Mouse (Mus musculus): Measurements from ENCODE around the gene Hnrnpa0. TPM values are rescaled to one million over a fixed set of nuclear protein-coding genes. Genes with fewer than 3 reads are reported as not detected.

The Hnrnpa0 gene
- polyA plus RNA-seq, 1 experiment from 2014 or later = 56.9 TPM

DNA sequence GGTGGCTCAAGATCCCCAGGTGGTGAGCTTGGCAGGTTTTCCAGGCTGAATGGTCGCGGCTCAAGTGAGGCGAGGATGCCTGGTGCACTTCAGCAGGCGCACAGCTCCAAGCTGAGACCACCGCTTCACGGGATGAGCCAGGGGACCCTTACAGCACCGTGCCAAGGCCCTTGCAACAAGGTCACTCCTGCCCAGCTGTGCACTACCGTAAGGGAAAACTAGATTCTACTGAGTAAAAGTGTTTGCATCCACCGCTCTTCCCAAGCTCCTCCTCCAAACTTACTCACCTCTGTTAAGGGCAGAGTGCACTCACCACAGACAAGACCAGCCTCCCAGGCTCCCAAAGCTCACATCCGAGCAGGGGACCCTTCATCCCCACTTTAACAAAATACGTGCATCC is 44.8 kb downstream of the Hnrnpa0 start:
- Histone ChIP-seq H3K27ac (no peak overlapping the region), H3K9me3 (ENCODE audit: control insufficient read depth, low read length) (no peaks in the 10 kb centered on the region)
- 88% methylated on average over 11 of the region's 11 CpGs for WGBS

DNA sequence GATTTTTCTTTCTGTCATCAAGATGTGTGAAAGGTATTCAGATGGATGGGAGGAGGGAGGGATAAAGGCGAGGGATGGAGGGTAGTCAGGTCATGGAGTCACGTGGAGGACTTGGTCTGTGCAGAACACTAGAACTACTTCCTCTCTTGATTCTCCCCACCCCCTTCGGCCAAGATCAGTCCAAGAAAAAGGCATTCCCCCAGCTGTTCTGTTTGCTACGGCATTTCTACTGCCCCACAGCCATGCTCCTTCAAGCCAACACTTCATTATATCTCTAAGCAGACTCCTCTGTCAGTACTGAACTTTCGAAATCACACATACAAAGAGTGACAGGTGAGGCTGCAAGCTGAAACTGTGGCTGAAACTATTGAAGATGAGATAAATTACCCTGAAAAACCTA is 45.3 kb downstream of the Hnrnpa0 start:
- ATAC-seq (ENCODE audit: low FRiP score) = no peak
- no peak for DNase-seq (ENCODE audit: low spot score)
- Histone ChIP-seq H3K9ac (no peak overlapping the region), H3K36me3 (replicated peaks; ENCODE audit: control insufficient read depth, insufficient read depth) (peaks cover 26% of the 10 kb centered on the region), H3K27me3 (ENCODE audit: control insufficient read depth, insufficient read depth, low read length) (no peaks in the 10 kb centered on the region), H3K4me2 (replicated peaks) (no peak overlapping the region), H3K4me3 (replicated peaks; ENCODE audit: low read length) (no peak overlapping the region), H3K9me3 (ENCODE audit: control insufficient read depth, low read length) (no peaks in the 10 kb centered on the region), H3K4me1 (replicated peaks; ENCODE audit: control insufficient read depth, insufficient read depth, low read length) (no peaks in the 10 kb centered on the region), H3K27ac (no peak overlapping the region)
- 78% methylated on average over 5 of the region's 5 CpGs for WGBS

More for the DNA sequence above, 44.8 kb downstream of the Hnrnpa0 start:
- peaks cover 26% of the 10 kb centered on the region for H3K36me3 ChIP-seq (replicated peaks; ENCODE audit: control insufficient read depth, insufficient read depth)
- no peak overlapping the region for H3K4me3 ChIP-seq (replicated peaks; ENCODE audit: low read length)
- H3K9ac ChIP-seq = no peak overlapping the region
- no peak for DNase-seq (ENCODE audit: low spot score)
- H3K27me3 ChIP-seq (ENCODE audit: control insufficient read depth, insufficient read depth, low read length) = no peaks in the 10 kb centered on the region
- no peak for ATAC-seq (ENCODE audit: low FRiP score)
- no peak overlapping the region for H3K4me2 ChIP-seq (replicated peaks)
- no peaks in the 10 kb centered on the region for H3K4me1 ChIP-seq (replicated peaks; ENCODE audit: control insufficient read depth, insufficient read depth, low read length)

DNA sequence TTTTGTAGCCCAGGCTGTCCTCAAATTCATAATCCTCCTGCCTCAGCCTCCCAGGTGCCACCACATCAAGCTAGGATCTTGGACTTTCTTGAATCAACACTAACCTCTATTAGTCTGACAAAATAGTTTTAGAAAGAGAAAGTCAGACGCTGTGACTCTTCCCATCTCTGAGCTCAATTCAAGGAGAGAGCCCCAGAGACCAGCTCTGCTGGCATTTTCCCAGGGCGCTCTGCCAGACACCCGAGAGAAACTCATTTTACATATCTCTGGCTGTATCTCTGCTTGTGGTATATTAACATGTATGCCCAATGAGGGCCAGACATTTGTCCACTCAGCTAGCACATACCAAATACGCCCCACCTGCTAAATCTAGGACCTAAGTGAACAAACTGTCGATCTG is 50.0 kb downstream of the Hnrnpa0 start:
- Histone ChIP-seq H3K9me3 (ENCODE audit: control insufficient read depth, low read length) (no peaks in the 10 kb centered on the region), H3K27me3 (ENCODE audit: control insufficient read depth, insufficient read depth, low read length) (no peaks in the 10 kb centered on the region), H3K9ac (no peak overlapping the region), H3K4me3 (replicated peaks; ENCODE audit: low read length) (no peak overlapping the region), H3K36me3 (replicated peaks; ENCODE audit: control insufficient read depth, insufficient read depth) (peaks cover 9% of the 10 kb centered on the region; the same call in 1 of the 2 replicates), H3K27ac (no peak overlapping the region), H3K4me1 (replicated peaks; ENCODE audit: control insufficient read depth, insufficient read depth, low read length) (no peaks in the 10 kb centered on the region), H3K4me2 (replicated peaks) (no peak overlapping the region)
- ATAC-seq (ENCODE audit: low FRiP score) (no peak), DNase-seq (ENCODE audit: low spot score) (no peak)
- WGBS = 78% methylated on average over 5 of the region's 5 CpGs

Other genes with a start within 250 kb of the Hnrnpa0 start
- gene Spock1, start 220.2 kb downstream of the Hnrnpa0 start, polyA plus RNA-seq (2014; fragmentation: Nextera tagmentation; extraction: Ambion mirVana) = 104 and 118 TPM in 2 replicates
- gene Klhl3, start 15.0 kb downstream of the Hnrnpa0 start, polyA plus RNA-seq (2014; fragmentation: Nextera tagmentation; extraction: Ambion mirVana) = 10.8 and 11.9 TPM in 2 replicates
- gene Idnk, start 29.1 kb upstream of the Hnrnpa0 start, polyA plus RNA-seq (2014; fragmentation: Nextera tagmentation; extraction: Ambion mirVana) = 53.4 and 63.2 TPM in 2 replicates
- 120 and 149 TPM in 2 replicates for gene Ubqln1, start 87.1 kb upstream of the Hnrnpa0 start, polyA plus RNA-seq (2014; fragmentation: Nextera tagmentation; extraction: Ambion mirVana)
- 25.6 and 29.9 TPM in 2 replicates for gene Gkap1, start 147.1 kb upstream of the Hnrnpa0 start, polyA plus RNA-seq (2014; fragmentation: Nextera tagmentation; extraction: Ambion mirVana)
- gene Kif27, start 230.6 kb upstream of the Hnrnpa0 start, polyA plus RNA-seq (2014; fragmentation: Nextera tagmentation; extraction: Ambion mirVana) = 2.7 and 3.1 TPM in 2 replicates

All from hindbrain, embryonic 14.5 days (tissue).